Mouse (Mus musculus) cerebellum, adult (tissue): ENCODE measurements around the gene Mapk10.
"Not testable (repeated sequence)": the region's sequence is repeated elsewhere in the genome, so short reads cannot be mapped to it uniquely, and the experiment has no call there.

Experiments
- ATAC-seq: cut with Nextera tagmentation; 2 replicates; pipeline ENCODE4 v1.9.2; 2017; ENCODE audit warnings: mild to moderate bottlenecking, moderate library complexity, mixed read lengths; ENCODE audit not compliant: insufficient number of reproducible peaks, low FRiP score, low TSS enrichment

The Mapk10 gene

GRCm38 (mm10) chr5:102978382-102978781 is 232.8 kb downstream of the Mapk10 start:
- ATAC-seq = no peak

- no peak for ATAC-seq
Observed at GRCm38 (mm10) chr5:102977138-102977537, 234.0 kb downstream of the Mapk10 start.

DNA sequence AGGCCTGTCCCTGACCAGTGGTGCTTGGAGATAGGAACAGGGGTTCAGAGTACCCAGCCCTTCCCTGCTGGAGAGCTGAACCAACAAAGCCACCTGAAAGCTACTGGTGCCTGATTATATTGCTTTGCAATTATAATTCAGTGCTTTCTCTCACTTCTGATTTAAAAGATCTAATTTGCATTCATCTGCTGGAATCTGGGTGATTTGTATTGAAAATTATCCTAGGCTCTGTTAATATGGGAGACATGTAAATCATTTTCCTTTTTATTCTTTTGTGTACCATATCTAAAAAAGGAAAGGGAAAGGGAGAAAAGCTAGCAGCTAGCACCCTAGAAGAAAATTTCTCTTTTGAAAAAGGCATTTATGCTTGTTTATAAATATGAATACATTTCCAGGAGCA is 234.6 kb downstream of the Mapk10 start:
- ATAC-seq = no peak

GRCm38 (mm10) chr5:102974400-102974799 is 236.7 kb downstream of the Mapk10 start:
- ATAC-seq = no peak

DNA sequence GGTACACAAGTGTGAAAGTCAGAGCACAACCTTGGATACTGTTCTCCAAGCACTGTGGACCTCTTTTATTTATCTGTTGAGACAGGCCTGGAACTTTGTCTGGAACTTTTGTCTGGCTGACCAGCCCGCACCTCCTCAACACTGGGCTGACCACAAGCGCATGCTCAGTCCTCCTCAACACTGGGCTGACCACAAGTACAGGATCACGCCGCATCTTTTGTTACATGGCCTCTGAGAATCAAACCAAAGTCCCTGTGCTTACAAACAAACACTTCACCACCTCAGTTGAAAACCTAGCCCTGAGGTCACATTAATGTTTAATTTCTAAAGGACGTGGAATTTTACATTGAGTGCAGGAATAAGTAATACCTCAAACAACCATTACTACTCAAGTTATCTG is 246.7 kb downstream of the Mapk10 start:
- ATAC-seq = no peak

DNA sequence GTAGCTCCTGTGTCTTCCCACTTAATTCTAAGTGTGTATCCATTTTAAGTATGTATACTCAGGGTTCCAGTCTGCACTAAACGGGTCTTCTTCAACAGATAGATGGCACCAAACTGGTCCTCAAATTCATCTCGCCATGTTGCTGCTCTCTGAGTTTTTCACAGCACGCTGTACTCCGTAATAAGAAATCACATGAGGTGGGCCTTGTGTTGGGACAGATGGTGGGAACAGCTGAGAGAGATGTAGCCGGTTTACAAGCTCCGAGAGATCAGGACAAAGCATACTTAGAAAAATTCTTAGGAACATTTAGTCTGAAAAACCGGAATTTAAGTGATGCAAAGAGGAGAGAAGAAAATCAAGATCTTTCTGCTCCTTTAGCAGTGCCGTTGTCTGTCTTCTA is 257.7 kb downstream of the Mapk10 start:
- ATAC-seq = no peak

DNA sequence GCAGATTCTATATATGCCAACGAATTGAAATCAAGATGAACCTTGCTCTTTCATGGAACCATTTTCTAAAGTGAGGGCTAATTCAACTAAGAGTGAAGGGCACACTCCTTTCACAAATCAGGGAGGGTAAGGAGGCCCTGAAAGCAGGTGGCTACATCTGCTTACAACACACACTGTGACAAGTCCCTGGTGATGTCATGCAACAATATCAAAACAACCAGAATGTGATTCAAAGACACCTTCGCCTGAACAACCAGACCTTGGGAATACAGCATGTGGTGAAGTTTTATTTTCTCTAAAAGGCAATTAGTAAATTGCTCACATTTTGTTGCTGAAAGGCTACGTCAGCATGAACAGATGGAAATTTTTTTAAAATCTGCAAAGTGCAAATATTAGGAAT is 258.2 kb downstream of the Mapk10 start:
- no peak for ATAC-seq

DNA sequence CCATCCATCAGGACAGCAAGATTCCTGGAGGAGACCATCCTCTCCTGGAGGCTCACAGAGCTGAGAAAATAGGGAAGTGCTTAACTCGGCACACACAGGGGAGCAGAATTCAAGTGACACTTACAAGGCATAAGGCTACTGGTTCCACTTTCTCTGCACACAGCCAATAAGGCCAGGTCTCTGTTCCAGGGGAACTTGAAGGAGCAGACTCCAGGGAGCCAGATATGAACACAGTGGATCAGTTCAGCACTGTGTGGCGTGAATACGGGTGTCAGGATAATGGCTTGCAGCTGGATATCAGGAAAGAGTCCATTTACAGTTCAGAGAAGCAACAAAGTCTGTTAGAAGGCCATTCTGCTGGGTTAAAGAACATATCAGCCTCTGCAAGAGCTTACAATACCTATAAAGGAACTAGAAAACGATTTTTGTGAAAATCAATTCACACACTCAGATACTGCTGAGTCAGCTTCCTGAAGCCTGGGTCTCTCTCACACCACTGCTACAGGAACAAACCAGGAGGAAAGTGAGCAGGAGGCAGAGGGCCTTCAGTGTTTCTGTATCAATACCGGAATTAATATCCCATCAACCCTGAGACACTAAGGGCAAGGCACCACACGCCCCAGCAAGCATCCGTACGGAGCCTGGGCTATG is 263.9 kb downstream of the Mapk10 start:
- ATAC-seq = no peak

GRCm38 (mm10) chr5:102946625-102947024 is 264.5 kb downstream of the Mapk10 start:
- no peak for ATAC-seq

DNA sequence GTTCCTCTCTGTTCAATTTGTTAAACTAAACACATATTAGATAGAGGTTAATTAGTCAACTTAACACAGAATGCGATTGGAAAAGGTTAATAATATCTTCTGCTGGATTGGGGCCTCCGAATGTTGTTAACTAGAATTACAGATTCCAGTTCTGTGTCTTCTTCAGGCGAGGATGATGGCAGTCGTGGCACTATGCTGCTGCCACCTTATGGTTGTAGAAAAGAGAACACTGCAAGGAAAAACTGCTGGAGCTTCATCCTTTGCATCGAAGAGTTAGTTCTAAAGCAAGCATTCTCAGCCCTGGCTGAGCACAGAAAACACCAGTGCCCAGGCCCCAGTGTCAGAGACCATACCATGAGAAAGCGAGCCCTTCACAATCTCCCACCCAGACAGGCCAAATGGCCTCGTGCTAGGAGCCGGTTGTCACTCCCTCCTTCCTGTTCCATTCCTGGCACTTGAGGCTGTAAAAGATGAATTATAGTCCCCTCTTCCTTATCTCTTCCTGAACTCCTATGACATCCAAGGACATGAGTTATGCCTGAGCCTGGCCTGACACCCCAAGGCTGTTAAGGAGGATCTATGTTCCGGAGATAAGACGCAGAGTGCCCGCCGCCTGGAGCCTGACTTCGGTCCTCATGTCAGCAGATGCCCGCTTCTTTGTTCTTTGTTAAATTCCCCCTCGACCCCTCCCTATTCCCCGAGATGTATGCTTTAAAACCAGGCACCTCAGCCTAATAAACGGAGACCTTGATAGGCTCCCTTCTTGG is 267.1 kb downstream of the Mapk10 start:
- ATAC-seq = not testable (repeated sequence)

GRCm38 (mm10) chr5:102930161-102930560 is 281.0 kb downstream of the Mapk10 start:
- no peak for ATAC-seq

- peak; percentile 97 for ATAC-seq
Observed at GRCm38 (mm10) chr5:102926786-102927185, 284.3 kb downstream of the Mapk10 start.

GRCm38 (mm10) chr5:102920199-102920598 is 290.9 kb downstream of the Mapk10 start:
- ATAC-seq = no peak

DNA sequence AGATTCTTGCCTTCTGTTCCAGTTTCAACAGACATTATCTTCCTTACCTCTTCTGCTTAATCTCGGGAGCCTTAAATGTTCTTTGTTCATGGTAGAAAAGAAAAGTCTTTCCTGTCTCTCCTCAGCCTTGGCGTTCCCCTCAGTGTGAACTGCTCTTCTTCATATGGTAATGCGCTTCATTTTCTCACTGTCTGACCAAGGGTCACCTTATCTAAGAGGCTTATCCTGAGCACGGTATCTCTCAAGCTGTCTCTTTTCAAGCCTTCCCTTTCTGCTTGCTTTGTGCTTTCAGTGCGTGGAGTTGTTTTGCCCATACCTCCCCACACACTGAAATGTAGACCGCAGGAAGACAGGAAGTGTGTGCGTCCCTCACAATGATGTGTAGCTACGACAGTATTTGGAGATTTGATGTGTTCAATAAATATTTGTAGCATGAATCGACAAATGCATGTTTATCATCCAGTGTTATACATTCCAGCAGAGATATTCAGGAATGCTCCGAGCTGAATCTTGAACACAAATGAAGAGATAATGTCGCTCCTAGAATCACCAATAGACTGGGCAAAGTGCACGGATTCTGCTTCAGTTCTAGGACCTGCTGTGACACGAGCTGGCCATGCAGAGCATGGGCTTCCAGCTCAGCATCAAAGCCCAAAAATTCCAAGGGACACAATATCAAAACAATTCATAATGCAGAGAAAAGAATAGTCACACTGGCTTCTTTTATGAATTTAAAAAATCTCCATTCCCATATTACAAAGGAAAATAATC is 305.5 kb downstream of the Mapk10 start:
- peak; percentile 64; the same call in 1 of the 2 replicates for ATAC-seq

DNA sequence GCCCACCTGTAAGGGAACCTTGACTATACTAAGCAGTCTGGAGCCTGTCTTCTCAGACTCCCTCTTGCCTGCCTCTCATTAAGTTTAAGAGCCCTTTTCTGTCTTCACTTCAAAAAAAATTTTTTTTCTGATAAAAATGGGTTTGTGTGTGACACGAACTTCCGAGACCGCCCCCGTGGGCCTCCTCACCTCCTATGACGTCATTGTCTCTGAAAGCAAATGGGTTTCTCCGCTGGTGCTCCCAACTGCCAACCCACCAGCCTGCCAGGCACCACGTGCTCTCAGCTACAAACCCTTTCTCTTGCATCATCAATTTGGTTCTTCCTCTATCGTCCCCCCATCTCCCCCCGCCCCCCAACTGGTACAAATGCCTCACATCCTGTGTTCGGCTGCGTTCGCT is 307.1 kb downstream of the Mapk10 start:
- ATAC-seq = no peak

- no peak for ATAC-seq
Observed at GRCm38 (mm10) chr5:102903487-102903886, 307.6 kb downstream of the Mapk10 start.

GRCm38 (mm10) chr5:102901176-102901575 is 310.0 kb downstream of the Mapk10 start:
- ATAC-seq = no peak

GRCm38 (mm10) chr5:102899680-102900215 is 311.4 kb downstream of the Mapk10 start:
- ATAC-seq = no peak

GRCm38 (mm10) chr5:102898301-102898700 is 312.8 kb downstream of the Mapk10 start:
- ATAC-seq = no peak

DNA sequence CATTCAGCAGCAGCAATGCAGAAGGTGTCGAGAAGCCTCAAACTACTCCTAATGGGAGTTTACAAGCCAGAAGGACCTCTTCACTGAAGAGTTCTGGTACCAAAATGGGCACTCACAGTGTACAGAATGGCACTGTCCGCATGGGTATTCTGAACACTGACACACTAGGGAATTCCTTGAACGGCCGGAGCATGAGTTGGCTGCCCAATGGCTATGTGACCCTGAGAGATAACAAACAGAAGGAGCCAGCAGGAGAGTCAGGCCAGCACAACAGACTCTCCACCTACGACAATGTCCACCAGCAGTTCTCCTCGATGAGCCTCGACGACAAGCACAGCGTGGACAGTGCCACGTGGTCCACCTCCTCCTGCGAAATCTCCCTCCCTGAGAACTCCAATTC is 318.9 kb downstream of the Mapk10 start:
- no peak for ATAC-seq

GRCm38 (mm10) chr5:102889163-102889488 is 322.0 kb downstream of the Mapk10 start:
- ATAC-seq = no peak
